Mouse (Mus musculus): ENCODE data around the gene Maff.

DNA sequence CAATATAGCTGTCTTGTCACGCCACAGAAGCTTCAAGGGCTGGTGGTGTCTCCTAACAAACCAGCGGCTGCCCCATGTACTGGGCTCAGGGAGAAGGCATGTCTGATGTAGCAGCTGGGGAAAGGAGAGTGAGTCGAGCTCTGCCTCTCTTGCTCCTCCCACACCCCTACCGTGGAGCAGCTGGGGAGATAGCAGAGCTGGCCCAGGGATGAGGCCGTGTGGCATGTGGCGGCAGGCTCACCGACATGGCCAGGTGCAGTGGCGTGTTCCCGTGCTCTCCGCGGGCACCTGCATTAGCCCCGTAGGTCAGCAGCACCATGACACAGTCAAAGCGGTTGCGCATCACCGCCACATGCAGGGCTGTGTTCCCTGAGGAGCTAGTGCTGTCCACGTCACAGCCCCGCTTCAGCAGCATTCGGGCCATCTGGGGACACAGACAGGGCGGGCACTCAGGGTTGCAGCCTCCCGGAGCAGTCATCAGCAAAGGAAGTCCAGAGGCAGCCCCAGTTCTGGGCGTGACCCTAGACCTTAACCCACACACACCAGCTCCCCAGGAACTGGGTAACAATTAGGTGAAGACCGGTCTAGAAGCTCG lies 40.3 kb upstream of the Maff start:
- TF ChIP-seq POLR2A (IDR thresholded peaks at IDR 0.05; ENCODE audit: insufficient read depth, low read depth, low read length) = no peak
- TF ChIP-seq CTCF (IDR thresholded peaks at IDR 0.05; ENCODE audit: insufficient read depth, low read depth, low read length) = no peak

All from olfactory bulb, adult 2 months (tissue).